Mouse (Mus musculus) lung, embryonic 15.5 days (tissue): ENCODE measurements around the gene Chkb. TPM values are rescaled to one million over a fixed set of nuclear protein-coding genes. Genes with fewer than 3 reads are reported as not detected.
"Not testable (repeated sequence)": the region's sequence is repeated elsewhere in the genome, so short reads cannot be mapped to it uniquely, and the experiment has no call there.

Experiments used
- ATAC-seq: fragments of 200-750 bp; cut with Nextera tagmentation; 2 replicates; pipeline ENCODE4 v1.8.0; 2017; ENCODE audit warnings: moderate number of reproducible peaks, borderline replicate concordance; ENCODE audit not compliant: low FRiP score, low TSS enrichment; ENCODE audit errors: extremely low read depth
- H3K27ac ChIP-seq: fragments of 300-500 bp; sonication (generic); 2 replicates; pipeline ENCODE4 v1.5.1; 2015; ENCODE audit warnings: moderate library complexity, mild to moderate bottlenecking, inconsistent platforms
- H3K27me3 ChIP-seq: fragments of 300-500 bp; sonication (generic); 2 replicates; pipeline ENCODE4 v1.6.1; 2015; ENCODE audit warnings: inconsistent platforms
- H3K36me3 ChIP-seq: fragments of 300-500 bp; sonication (generic); 2 replicates; pipeline ENCODE4 v1.6.1; 2015; ENCODE audit warnings: inconsistent platforms
- H3K4me1 ChIP-seq: fragments of 300-500 bp; sonication (generic); 2 replicates; pipeline ENCODE4 v1.6.1; 2015; ENCODE audit warnings: inconsistent platforms
- H3K4me2 ChIP-seq: fragments of 300-500 bp; sonication (generic); 2 replicates; pipeline ENCODE4 v1.6.1; 2015; ENCODE audit warnings: inconsistent platforms, mild to moderate bottlenecking, moderate library complexity
- H3K4me3 ChIP-seq: fragments of 300-500 bp; sonication (generic); 2 replicates; pipeline ENCODE4 v1.5.1; 2015; ENCODE audit warnings: mild to moderate bottlenecking, inconsistent platforms
- H3K9ac ChIP-seq: fragments of 300-500 bp; sonication (generic); 2 replicates; pipeline ENCODE4 v1.6.1; 2015; ENCODE audit warnings: inconsistent platforms
- H3K9me3 ChIP-seq: fragments of 300-500 bp; sonication (generic); 2 replicates; pipeline ENCODE4 v1.6.1; 2016; ENCODE audit warnings: inconsistent platforms
- WGBS: fragments of 180-500 bp; shearing (Covaris S2); methylation state at CpG from one replicate; pipeline ENCODE4 v1.1.7; 2015; 5-methylcytosine and 5-hydroxymethylcytosine counted together
- polyA plus RNA-seq: library from polyadenylated mRNA; unstranded; fragments of >200 nt; fragmentation: Nextera tagmentation; extraction: Ambion mirVana; gene quantifications from 2 replicates; pipeline ENCODE4 v1.2.1, GENCODE M21; 2015

Gene Chkb
- polyA plus RNA-seq, 1 experiment from 2014 or later = 57.9 TPM

GRCm38 (mm10) chr15:89452906-89453864 lies 23.5 kb upstream of the Chkb start:
- Histone ChIP-seq H3K27ac (no peak overlapping the region), H3K36me3 (no peaks in the 10 kb centered on the region), H3K4me1 (peaks cover 12% of the 10 kb centered on the region), H3K4me3 (peak overlapping the region; percentile 42), H3K9ac (no peak overlapping the region), H3K27me3 (peaks cover 47% of the 10 kb centered on the region), H3K4me2 (peak overlapping the region; percentile 80), H3K9me3 (no peaks in the 10 kb centered on the region)
- peak; percentile 46; the same call in 1 of the 2 replicates for ATAC-seq
- WGBS = 5% methylated on average over 24 of the region's 24 CpGs

- WGBS = 41% methylated on average over 8 of the region's 8 CpGs
- H3K4me3 ChIP-seq = no peak overlapping the region
- H3K4me2 ChIP-seq = no peak overlapping the region
- no peak overlapping the region for H3K9ac ChIP-seq
- no peaks in the 10 kb centered on the region for H3K9me3 ChIP-seq
- H3K27ac ChIP-seq = no peak overlapping the region
- H3K27me3 ChIP-seq = no peaks in the 10 kb centered on the region
- no peaks in the 10 kb centered on the region for H3K4me1 ChIP-seq
- H3K36me3 ChIP-seq = no peaks in the 10 kb centered on the region
- no peak for ATAC-seq
Observed at GRCm38 (mm10) chr15:89442486-89443070, 12.9 kb upstream of the Chkb start.

- no peak for ATAC-seq
- Histone ChIP-seq H3K4me3 (no peak overlapping the region), H3K27me3 (no peaks in the 10 kb centered on the region), H3K4me1 (no peaks in the 10 kb centered on the region), H3K9ac (no peak overlapping the region), H3K9me3 (no peaks in the 10 kb centered on the region), H3K4me2 (no peak overlapping the region), H3K36me3 (no peaks in the 10 kb centered on the region), H3K27ac (no peak overlapping the region)
- WGBS = 81% methylated on average over 5 of the region's 5 CpGs
Observed at GRCm38 (mm10) chr15:89435878-89436277, 6.2 kb upstream of the Chkb start.

GRCm38 (mm10) chr15:89434136-89434535 lies 4.4 kb upstream of the Chkb start:
- 73% methylated on average over 3 of the region's 3 CpGs for WGBS
- Histone ChIP-seq H3K27ac (no peak overlapping the region), H3K36me3 (no peaks in the 10 kb centered on the region), H3K9ac (no peak overlapping the region), H3K4me3 (no peak overlapping the region), H3K9me3 (no peaks in the 10 kb centered on the region), H3K4me1 (peaks cover 5% of the 10 kb centered on the region), H3K4me2 (no peak overlapping the region), H3K27me3 (no peaks in the 10 kb centered on the region)
- ATAC-seq = no peak

- Histone ChIP-seq H3K4me1 (peaks cover 13% of the 10 kb centered on the region), H3K4me3 (no peak overlapping the region), H3K9ac (no peak overlapping the region), H3K27ac (no peak overlapping the region), H3K9me3 (no peaks in the 10 kb centered on the region), H3K36me3 (no peaks in the 10 kb centered on the region; the same call in 1 of the 2 replicates), H3K4me2 (no peak overlapping the region), H3K27me3 (no peaks in the 10 kb centered on the region)
- no peak for ATAC-seq
- 68% methylated on average over 4 of the region's 4 CpGs for WGBS
Observed at GRCm38 (mm10) chr15:89432946-89433345, 3.2 kb upstream of the Chkb start.

- Histone ChIP-seq H3K4me3 (no peak overlapping the region), H3K4me2 (no peak overlapping the region), H3K27ac (no peak overlapping the region), H3K9ac (no peak overlapping the region), H3K9me3 (no peaks in the 10 kb centered on the region), H3K4me1 (peaks cover 13% of the 10 kb centered on the region), H3K27me3 (no peaks in the 10 kb centered on the region), H3K36me3 (peaks cover 9% of the 10 kb centered on the region)
- WGBS = 90% methylated on average over 6 of the region's 6 CpGs
- ATAC-seq = no peak
Observed at GRCm38 (mm10) chr15:89431806-89432205, 2.1 kb upstream of the Chkb start.

GRCm38 (mm10) chr15:89431271-89431670 lies 1.6 kb upstream of the Chkb start:
- 73% methylated on average over 3 of the region's 3 CpGs for WGBS
- Histone ChIP-seq H3K4me2 (no peak overlapping the region), H3K9me3 (no peaks in the 10 kb centered on the region), H3K36me3 (peaks cover 15% of the 10 kb centered on the region), H3K4me1 (peaks cover 13% of the 10 kb centered on the region), H3K27ac (no peak overlapping the region), H3K27me3 (no peaks in the 10 kb centered on the region), H3K9ac (no peak overlapping the region), H3K4me3 (no peak overlapping the region)
- ATAC-seq = no peak

- H3K27me3 ChIP-seq, ATAC-seq, H3K9ac ChIP-seq, H3K4me3 ChIP-seq, H3K27ac ChIP-seq, H3K4me2 ChIP-seq, H3K9me3 ChIP-seq: not testable (repeated sequence)
- Histone ChIP-seq H3K36me3 (peaks cover 16% of the 10 kb centered on the region), H3K4me1 (peaks cover 13% of the 10 kb centered on the region)
- 75% methylated on average over 9 of the region's 9 CpGs for WGBS
Observed at GRCm38 (mm10) chr15:89430771-89431170, 1.1 kb upstream of the Chkb start.

GRCm38 (mm10) chr15:89430341-89430740 lies 633 bp upstream of the Chkb start:
- Histone ChIP-seq H3K4me2 (peak overlapping the region; percentile 88), H3K27ac (peak overlapping the region; percentile 97), H3K36me3 (peaks cover 20% of the 10 kb centered on the region), H3K9ac (peak overlapping the region; percentile 78), H3K4me1 (peaks cover 13% of the 10 kb centered on the region), H3K9me3 (no peaks in the 10 kb centered on the region), H3K4me3 (peak overlapping the region; percentile 77), H3K27me3 (no peaks in the 10 kb centered on the region)
- WGBS = 38% methylated on average over 6 of the region's 6 CpGs
- ATAC-seq = no peak

GRCm38 (mm10) chr15:89428821-89429351 lies 822 bp downstream of the Chkb start:
- peak; percentile 60 for ATAC-seq
- peak overlapping the region; percentile 77 for H3K4me3 ChIP-seq
- H3K9me3 ChIP-seq = no peaks in the 10 kb centered on the region
- H3K9ac ChIP-seq = peak overlapping the region; percentile 78
- H3K27me3 ChIP-seq = no peaks in the 10 kb centered on the region
- H3K27ac ChIP-seq = peak overlapping the region; percentile 97
- WGBS = 5% methylated on average over 21 of the region's 22 CpGs
- peaks cover 20% of the 10 kb centered on the region for H3K36me3 ChIP-seq
- peak overlapping the region; percentile 88 for H3K4me2 ChIP-seq
- peaks cover 13% of the 10 kb centered on the region for H3K4me1 ChIP-seq

- Histone ChIP-seq H3K27ac (no peak overlapping the region), H3K9me3 (no peaks in the 10 kb centered on the region), H3K9ac (no peak overlapping the region; the same call in 1 of the 2 replicates), H3K4me3 (peak overlapping the region; percentile 77), H3K27me3 (no peaks in the 10 kb centered on the region), H3K4me1 (peaks cover 13% of the 10 kb centered on the region), H3K36me3 (peaks cover 20% of the 10 kb centered on the region), H3K4me2 (peak overlapping the region; percentile 88)
- 78% methylated on average over 19 of the region's 19 CpGs for WGBS
- ATAC-seq = no peak
Observed at GRCm38 (mm10) chr15:89428136-89428790, 1.4 kb downstream of the Chkb start.
